Mouse (Mus musculus) lung, postnatal 36 days (tissue): Measurements from ENCODE around the gene Tbk1.

Experiments
- DNase-seq: peaks from one replicate; pipeline ENCODE4 v3.0.0; 2022; ENCODE audit warnings: mixed read lengths

Tbk1 gene

DNA sequence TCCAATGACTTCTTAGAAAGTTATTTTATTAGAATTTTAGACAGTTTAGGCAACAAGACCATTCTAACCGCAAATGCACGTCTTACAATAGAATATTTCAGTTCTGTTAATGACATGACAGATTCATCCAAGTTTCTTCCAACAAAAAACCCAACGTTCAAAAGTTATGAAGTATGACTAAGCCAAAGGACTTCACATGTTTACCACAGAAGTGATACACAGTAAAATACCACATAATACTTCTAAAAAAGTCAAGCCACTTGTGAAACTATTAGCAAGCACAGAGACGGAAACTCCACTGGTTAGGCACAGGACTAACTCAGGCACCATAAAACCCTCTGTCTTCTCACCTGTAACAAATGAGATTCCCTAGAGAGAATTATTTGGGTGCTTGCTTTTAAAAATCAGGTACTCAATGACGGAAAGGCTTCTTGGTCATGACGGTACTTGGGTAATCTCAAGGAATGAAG lies 819 bp upstream of the Tbk1 start:
- DNase-seq: no peak

DNA sequence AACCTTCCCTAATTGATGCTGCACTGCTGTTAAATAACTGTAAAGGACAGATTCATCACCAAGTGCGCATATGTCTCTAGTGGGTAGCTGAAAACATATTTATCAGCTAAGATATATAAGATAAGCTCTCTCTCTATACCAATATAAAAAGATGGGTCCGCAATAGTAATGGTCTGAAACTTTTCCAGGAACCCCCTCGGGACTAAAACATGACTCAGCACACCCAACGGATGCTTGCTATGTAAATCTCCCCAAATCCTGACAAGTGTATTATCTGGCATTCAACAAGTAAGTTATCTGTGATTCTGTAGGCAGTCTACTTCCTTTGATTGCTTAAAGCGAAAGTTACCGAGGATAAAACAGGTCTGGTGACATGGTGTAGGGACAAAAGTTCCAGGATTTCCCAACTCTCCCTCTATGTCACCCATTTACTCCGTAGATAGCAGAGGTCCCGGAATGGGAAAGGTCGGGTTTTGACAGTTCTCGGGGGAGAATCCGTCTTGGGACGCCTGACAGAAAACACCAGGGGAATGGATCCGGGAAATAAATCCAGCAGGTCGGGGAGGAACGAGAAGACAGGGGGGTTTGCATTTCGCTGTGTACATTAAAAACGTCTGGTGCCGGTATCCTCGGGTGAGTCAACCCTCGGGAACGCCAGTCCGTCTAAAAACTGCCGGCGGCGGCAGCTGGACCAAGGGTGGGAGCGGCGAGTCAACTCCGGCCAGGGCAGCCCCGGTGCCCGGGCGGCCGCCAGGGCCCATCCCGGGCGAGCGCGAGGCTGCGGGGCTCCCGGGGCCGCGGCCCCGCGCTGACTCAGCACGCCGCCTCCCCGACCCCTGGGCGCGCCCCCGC lies 570 bp downstream of the Tbk1 start:
- DNase-seq: no peak

DNA sequence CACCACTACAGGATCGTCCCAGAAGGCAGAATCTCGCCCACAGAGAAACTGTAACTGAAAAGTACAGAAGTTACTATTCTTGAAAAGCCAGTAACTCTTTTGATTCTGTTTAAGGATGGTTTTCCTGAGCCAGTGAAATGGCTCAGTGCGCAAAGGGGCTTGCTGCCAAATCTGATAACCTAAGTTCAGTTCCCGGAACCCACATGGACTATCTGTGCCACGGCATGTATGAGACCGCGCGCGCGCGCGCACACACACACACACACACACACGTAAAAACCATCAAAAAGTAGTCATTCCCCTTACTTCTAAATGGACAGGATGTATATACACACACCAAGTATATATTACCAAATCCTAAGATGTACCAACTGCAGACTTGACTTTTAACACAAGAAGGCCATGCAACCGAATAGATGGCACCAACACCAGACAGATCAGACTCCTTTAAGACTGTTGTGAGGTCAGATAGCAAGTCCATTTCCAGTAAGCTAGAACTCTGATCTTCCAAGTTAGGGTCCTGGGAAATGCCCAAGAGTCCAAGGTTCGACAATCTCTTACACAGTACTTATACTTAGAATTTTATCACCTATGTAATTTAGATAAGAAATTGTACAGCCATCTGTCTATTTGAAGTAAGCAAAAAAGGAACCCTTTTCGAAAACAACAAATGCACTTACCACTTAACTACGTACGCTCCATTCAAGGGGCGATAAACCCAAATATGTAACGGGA lies 1.4 kb downstream of the Tbk1 start:
- peak; percentile 37 for DNase-seq

DNA sequence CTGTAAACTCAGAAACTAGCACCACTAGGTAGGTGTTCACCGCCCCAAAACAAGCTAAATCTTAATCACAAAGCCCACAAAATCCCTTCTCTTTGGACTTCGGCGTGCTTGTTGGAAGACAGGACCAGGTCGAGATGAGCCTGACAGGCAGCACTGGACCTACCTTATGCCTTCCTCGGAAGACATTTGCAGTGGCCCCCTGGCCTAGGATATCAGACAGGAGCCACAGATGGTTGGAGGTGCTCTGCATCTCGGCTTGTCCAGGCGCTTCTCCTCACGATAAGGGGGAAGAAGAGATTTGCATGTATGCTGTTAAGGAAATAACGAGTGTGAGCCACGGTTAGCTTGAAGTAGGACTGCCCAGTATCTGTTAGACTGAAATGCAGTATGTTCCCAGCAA lies 2.6 kb downstream of the Tbk1 start:
- DNase-seq: no peak

DNA sequence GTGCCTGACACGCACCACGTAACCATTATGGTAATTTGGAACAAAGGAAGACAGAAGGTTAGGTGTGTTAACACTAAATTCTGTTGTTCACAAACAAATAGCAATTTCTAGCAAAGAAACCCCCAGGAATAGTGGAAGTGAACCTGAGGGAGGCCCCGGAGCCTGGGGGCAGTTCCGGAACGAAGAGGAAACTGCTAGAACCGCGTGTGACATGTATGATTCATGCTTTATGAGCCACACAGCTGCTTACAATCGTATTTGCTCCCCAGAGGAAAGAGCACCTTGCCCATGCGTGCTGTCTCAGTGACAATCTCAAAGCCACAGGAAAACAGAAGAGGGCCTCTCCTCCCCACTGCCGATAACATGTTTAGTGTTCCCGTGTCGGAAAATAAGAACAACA lies 3.6 kb downstream of the Tbk1 start:
- peak; percentile 7 for DNase-seq

DNA sequence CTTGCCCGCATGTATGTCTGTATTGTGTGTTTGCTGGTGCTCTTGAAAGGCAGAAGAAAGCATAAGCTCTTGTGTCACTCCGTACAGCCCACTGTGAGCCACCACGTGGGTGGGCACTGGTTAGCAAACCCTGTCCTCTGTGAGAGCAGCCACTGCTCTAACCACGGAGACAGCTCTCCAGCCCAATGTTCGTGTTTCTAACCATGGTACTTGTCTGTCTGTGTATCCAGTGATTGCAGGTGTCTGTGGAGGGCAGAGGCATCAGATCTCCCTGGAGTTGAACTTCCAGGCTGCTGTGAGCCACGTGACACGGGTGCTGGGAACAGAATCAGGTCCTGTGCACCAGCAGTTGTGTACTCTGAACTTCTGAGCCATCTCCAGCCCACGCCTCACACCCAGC lies 4.3 kb downstream of the Tbk1 start:
- DNase-seq: no peak

DNA sequence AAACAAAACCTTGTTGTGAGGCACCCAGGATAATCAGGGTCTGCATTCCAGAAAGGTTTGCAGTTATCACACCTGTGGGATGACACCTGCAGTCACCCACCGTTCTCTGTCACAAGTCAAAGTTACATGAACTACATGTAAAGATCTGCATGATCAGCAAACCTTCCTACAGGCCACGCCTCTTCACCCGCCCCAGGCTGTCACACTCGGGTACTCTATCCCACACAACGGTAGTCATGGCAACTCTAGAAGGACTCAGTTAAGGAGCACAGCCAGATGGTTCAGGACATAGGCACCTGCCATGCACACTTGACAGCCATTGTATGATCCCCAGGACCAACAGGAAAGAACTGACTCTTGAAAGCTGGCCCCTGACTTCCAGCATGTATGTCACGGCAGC lies 5.2 kb downstream of the Tbk1 start:
- DNase-seq: peak; percentile 23

DNA sequence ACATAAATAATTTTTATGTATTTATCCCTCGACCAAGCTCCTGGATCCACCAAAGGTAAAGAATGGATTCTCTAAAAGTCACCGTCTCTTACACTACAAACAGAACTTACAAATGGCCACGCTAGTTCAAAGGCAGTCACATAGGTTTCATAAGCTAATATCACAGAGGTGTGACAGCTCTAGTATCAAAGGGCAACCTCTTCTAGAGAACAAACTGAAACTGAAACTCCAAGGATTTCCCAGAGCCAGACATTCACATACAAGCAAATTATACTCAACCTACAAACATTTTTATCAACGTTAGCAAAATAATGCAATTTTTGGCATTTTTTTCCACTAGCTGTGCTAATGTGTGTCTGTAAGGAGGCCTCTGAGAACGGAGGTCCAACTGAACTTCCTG lies 6.2 kb downstream of the Tbk1 start:
- no peak for DNase-seq

DNA sequence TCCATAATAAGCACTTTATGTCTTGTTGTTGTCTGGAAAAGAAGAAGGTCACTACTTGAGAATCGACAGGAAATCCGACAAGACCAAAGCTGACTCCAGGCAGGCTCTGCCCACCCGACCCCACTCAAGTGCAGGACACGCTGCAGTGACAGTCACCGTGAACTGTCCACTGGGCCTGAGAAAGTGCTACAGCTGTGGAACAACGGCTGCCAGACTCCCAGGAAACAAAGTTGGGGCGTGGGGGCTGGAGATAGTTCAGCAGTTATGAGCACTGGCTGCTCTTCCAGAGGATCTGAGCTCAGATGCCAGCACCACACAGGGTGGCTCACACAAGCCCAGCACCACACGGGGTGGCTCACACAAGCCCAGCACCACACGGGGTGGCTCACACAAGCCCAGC lies 10.2 kb downstream of the Tbk1 start:
- DNase-seq: no peak

DNA sequence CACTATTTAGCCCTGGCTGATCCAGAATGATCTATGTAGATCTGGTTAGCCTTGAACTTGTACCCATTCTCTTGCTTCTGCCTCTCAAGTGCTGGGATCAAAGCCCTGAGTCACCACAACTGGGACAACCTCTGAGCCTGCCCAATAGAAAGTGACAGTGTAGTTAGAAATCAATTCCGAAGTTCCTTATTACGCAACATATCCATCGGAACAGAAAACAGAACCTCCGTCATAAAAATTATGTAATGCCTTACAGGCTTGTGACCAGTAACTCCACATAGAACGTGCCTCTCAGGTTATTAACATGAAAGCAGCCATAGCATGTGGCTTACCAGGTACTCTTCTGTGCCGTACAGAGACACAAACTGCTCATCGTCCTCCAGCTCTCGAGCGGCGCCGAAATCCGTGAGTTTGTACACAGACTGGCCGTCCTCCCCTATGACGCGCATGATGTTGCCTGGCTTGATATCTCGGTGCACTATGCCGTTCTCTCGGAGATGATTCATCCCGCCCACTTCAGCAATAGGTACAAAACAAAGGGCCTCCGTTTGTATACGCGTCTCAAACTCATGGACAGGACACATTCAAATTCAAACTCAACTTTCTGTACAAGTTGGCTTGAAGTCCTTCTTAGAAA lies 15.0 kb downstream of the Tbk1 start:
- no peak for DNase-seq

DNA sequence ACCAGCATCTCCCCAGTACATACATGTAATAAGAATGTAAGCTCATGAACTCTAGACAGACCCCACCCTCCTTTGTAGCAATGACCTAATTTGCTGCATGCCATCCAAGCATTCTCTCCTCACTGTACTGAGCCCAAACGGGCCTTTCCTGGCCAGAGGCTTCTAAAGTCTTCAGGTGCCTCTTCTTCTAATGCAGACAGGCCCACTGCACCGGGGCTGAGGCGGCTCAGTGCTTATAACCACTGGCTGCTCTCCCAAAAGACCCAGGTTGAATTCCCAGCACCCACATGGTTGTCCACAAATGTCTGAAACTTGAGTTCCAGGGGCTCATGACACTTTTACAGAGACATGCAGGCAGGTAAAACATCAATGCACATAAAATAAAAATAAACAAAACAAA lies 15.6 kb downstream of the Tbk1 start:
- no peak for DNase-seq

DNA sequence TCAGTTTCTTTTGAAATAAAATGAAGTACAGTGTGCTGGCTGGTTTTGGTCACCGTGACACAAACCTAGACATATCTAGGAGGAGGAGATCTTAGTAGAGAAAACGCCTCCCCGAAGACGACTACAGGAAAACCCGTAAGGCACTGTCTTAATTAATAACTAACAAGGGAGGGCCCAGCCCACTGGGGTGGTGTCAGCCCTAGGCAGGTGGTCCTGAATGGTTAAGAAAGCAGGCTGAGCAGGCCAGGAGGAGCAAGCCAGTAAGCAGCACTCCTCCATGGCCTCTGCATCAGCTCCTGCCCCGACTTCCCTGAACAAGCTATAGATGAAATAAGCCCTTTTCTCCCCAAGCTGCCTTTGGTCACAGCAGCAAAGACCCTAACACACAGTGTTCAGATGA lies 16.8 kb downstream of the Tbk1 start:
- DNase-seq: no peak

DNA sequence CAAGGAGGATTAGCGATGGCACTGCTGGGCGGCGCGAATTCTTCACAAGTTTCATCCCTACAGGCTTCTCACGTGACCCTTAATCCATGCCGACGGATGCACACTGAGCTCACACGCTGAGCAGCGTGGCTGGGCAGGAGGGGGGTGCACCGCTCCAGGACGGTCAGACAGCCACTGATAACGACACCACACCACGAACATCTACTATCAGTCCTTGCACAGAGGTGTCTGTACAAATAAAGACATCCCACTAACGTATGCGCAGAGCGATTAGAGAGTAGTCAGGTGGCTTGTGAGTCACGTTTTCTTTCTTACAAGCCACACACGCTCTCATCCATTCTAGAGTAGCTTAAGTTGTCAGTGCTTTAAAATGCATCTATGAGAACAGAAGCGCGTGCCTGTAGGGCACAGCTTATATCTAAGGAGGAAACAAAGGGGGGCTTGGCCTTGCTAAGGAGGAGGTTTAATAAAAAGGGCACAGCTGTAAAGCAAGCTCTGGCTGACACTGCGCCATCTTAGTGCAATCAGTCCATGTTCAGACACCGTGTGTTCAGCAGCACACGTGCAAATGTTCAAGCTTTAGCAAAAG lies 17.5 kb downstream of the Tbk1 start:
- DNase-seq: no peak

DNA sequence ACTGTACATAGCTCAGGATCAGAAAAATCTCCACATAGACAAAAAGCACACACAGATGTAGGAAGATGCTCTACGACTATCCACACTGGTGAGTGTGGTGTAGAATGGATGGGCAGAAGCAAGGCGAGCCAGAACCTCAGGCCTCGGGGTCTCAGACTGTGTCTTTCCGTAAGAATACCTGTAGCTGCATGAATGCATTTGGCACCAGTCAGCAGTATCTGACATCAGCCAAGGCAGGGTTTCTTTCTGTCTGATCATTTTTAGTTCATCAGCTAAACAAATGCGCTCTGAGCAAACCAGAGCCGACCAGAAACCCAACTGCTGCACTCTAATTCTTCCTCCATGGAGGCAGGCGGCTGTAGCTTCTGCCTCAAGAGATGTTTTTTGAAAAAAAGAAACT lies 18.1 kb downstream of the Tbk1 start:
- no peak for DNase-seq

DNA sequence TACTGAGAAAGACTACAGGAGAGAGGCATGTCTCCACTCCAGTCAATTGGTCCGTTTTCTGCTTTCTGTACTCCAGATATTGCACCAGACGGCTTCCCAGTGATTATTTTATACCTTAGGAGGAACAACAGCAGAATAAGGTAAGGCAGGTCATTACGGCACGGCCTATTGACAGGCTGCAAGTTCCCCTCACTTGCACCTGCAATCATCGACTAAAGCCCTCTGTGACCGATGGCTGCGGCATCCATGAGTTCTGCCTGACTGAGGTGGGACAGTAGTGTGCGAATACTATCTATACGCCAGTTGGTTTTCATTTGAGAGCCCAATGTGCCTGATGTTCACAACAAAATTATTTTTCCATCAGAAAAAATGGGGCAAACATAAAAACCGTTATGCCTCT lies 18.6 kb downstream of the Tbk1 start:
- DNase-seq: no peak

DNA sequence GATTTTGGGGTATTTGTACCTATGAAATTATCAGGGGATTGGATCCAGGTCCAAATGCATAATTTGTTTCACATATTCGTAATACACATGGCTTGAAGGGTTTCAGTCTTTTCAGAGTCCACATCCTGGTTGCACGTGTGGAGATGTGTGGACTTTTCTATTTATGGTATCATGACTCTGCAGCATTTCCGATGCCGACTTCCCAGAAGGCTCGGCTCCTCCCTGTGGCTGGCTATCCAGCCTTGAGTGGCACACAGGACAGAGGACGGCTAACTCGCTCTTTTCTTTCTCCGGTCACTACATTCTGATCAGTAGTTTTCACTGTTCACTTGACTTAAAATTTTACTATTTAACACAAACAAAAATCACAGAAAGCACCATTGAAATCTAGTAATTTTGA lies 22.1 kb downstream of the Tbk1 start:
- no peak for DNase-seq

DNA sequence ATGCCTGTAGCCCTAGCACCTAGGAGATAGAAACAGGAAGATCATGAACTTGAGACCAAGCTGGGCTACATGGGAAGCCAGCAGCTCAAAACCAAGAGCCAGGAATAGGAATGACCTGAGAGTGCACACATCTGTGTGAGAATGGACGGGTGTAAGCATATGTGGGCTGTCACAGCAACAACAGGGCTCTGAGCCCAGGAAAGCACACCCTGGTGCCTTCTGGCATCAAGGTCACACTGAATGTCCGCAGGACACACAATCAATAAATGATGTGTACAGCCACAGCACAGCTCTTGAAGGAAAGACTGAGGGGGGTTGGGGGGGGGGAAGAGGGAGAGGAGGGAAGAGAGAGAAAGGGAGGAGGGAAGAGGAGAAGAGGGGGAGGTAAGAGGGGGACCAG lies 28.4 kb downstream of the Tbk1 start:
- no peak for DNase-seq

DNA sequence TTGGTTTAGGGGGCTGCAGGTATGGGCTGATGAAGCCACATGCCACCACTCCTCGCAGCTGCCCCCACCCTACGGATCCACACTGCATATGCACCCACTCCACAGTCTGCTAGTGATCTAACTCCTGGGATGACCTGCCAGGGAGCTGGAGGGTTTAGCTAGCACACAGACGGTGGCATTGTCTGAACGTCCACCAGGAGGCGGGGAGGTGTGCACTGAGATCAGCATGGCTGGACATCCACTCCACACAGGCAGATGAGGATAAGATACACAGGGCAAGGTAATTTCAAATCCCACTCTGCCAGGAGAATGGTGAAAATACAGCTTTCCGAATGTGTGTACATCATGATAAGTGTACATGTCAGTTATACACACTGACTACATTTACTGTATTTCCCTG lies 30.3 kb downstream of the Tbk1 start:
- no peak for DNase-seq

DNA sequence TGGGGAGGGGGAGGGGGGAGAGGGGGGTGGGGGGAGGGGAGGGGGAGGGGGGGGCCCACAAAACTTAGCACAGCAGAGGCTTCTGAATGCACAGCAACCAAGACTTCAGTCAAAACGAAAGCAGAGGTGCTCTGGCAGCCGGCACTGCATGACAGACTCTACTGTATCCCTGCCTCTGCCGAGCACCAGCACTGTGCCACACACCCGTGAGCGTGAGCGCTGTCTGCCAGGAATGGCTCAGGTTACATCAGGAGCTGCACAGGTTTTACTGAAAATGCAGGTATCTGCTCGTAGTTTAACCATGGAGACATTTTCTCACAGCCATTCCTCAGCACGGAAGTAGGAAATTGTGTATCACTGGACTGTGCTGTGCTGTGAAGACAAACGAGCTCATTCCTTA lies 36.3 kb downstream of the Tbk1 start:
- DNase-seq: no peak

DNA sequence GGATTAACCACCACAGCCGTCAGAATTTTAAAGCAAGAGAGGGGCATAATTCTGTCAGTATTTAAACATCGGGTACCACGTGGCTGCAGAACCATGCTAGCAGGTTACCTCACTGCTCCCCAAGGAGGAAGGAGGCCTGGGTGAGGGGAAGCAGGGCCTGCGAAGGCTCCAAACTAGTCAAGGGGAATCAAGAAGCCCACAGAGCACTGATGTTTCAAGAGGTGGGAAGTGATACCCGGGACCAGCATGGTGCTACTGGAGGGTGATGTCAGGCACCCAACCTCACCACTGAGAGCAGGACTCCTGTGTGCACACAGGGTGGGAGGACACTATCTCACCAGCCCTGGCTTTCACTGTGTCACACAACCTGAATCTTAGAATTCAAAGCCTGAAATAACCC lies 36.9 kb downstream of the Tbk1 start:
- no peak for DNase-seq

DNA sequence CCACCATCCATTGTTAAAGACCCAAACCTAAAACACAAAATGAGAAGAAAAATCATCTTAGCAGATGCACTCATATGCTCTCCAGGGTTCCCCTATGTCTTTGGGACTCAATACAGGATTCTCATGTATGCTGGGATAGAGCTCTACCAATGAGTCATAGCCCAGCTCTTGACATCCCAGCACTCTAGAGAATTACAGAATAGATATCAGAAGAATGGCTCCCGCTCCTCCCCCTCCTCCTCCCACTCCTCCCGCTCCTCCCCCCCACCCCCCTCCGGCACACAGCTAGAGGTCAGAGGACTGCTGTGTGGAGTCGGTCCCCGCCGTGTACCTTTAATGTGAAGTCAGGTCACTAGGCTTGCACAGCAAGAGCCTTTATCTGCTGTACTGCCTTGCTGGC lies 39.4 kb downstream of the Tbk1 start:
- no peak for DNase-seq

DNA sequence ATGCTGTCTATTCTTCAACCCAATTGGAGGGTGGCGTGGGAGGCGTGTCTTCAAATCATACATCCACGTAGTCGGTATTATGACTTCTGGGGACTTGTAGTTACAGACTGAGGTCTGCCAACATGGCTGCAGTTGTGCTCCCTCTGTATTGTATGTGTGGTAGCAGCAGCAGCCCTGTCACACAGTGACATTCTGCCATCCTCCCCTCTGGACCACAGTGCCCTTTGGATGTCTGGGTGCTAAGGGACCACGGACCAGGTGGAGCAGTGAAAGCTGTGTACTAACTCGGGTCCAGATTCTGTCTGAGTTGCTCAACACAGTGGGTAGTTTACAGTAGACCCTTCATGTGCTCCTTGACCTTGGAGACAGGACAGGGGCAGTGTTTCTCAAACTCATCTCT lies 43.0 kb downstream of the Tbk1 start:
- DNase-seq: no peak

DNA sequence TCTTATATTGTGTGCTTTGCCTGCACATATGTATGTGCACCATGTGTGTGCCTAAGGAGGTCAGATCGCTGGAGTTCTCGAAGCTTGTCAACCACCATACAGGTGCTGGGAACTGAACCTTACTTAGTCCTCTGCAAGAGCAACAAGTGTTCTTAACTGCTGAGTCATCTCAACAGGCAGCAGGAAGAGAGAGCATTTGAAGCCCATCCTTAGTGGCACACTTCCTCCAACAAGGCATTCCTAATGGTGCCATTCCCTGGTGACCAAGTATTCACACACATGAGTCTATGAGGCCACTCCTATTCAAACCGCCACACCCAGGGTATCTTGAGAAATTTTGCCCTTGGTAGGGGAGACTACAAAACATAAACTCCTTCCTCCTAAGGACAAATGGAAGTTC lies 44.4 kb downstream of the Tbk1 start:
- DNase-seq: no peak

DNA sequence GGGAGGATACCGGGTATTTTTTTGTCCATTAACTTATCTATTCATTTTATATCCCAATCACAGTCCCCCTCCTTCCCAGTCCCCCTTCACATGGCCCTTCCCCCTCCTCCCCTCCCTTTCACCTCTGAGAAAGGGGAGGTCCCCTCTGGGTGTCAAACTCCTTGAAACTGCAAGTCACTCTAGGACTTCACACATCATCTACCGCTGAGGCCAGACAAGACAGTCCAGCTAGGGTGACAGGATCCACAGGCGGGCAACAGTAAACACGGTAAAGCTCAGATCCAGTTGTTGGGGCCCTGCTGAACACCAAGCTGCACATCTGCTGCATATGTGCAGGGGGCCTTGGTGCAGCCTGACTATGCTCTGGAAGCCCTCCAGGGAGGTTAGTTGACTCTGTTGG lies 51.6 kb downstream of the Tbk1 start:
- DNase-seq: no peak
